Mouse (Mus musculus): Measurements from ENCODE around the gene Pygm.

The Pygm gene

DNA sequence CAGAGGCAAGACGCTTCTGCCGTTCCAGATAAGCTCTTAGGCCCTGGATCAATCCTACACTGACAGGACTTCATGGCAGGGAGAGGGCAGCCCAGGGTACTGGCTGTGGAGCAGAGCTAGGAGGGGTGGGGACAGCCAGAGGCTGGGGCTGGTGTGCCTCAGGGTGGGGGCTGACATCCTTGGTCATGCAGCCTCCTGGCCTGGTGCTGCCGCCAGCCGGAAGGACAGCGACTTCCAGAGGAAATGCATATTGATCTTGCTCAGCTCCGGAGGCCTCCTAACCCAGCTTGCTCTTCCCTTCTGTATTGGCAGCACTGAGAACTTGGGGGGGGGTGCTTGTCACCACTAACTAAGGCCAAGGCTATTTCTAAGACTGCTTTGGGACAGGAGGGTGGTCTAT, 31.3 kb downstream of the Pygm start:
- no peak for DNase-seq

GRCm38 (mm10) chr19:6416124-6416770, 32.0 kb downstream of the Pygm start:
- peak; percentile 67 for DNase-seq

DNA sequence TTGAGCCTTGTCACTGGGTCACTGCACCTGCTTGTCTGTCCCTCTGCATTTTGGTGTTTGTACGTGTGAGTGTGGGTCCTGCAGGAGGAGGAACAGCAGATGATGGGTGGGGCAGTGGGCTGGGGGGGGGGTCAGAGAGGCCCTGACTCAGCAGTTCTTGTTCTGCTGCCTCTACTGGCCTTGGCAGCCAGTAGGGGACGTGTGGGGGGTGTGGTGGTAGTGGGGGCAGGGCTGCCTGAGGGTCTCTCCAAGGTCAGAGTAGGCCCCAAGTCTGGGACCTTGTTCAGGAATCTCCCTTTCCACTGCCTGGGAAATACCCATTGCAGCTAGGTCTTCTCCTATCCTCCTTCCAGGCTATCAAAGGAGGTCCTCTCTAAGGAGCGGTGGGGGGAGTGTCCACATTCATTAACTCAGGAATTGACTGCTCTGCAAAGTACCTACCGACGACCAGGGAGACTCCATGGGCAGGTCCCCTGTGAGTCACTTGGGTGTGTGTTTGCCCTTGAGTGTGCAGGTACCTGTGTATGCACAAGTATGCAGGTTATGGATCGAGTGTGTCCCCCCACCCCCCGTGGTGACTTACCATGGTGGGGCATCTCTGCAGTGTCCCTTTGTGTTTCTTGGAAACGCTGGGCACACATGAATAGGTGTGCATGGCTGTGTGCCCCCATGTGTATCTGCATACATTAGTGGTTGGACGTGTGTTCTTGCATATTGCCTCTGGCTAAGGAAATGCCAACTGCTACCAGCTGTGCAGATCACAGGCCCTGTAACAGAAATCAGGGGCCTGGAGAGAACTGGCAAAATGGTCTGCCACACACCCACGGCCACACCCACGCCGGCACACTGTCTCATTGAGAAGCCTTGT, 32.9 kb downstream of the Pygm start:
- DNase-seq = no peak

DNA sequence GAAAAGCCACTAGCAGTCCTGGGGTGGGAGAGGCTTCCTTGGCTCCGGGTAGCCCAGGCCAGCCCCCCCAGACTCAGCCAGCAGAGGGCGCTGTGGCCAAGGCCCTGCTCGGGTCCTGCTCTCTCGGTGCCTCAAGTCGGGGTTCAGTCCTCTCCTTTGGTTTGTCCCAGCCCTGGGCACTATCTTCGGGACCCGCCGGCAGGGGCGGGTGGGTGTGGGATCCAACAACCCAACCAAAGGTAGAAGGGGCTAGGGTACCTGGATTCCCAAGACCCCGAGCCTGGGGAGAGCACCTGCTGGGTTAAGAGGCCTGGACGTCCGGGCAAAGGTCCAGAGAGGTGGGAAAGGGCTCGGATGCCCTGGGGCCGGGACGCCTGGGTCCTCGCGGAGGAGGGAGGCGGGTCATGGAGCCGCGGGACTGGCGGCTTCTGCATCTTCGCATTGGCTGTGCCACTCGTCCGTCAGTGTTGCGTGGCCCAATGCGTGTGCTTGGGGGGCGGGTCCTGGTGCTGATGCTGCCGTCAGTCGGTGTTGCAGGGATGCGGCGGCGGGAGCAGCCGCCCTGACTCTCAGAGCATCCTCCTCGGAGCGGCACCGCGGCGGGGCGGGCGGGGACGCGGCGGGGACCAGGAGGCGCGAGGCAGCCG, 34.2 kb downstream of the Pygm start, which contains the start of gene Nrxn2:
TSS of gene Nrxn2 (plus strand) at position 499 of the 647 bp plus-strand sequence.
- DNase-seq = peak; percentile 96

GRCm38 (mm10) chr19:6418984-6419692, 34.9 kb downstream of the Pygm start:
- DNase-seq = peak; percentile 66

DNA sequence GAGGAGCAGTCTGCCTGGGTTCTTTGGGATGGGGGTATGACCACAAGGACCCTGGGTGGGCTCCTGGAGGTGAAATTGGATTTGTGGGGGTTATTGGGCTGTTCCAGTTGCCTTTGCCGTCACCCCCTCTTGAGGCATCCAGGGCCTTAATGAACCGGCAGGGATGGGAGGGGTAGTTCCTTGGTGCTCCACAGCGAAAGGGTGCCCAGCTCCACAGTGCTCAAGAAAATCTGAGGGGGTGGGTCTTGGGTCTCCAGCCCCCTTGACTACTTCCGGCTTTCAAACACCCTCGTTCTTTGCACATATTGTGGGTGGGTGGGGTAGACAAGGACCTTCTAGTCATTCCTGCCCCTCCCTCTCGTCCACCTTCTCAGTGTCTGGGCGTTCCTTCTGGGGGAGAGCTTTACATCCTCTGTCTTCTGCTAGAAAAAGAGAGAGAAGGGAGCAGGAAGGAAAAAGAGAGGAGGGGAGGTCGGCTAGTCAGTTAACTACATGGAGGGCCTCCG, 35.7 kb downstream of the Pygm start:
- no peak for DNase-seq

DNA sequence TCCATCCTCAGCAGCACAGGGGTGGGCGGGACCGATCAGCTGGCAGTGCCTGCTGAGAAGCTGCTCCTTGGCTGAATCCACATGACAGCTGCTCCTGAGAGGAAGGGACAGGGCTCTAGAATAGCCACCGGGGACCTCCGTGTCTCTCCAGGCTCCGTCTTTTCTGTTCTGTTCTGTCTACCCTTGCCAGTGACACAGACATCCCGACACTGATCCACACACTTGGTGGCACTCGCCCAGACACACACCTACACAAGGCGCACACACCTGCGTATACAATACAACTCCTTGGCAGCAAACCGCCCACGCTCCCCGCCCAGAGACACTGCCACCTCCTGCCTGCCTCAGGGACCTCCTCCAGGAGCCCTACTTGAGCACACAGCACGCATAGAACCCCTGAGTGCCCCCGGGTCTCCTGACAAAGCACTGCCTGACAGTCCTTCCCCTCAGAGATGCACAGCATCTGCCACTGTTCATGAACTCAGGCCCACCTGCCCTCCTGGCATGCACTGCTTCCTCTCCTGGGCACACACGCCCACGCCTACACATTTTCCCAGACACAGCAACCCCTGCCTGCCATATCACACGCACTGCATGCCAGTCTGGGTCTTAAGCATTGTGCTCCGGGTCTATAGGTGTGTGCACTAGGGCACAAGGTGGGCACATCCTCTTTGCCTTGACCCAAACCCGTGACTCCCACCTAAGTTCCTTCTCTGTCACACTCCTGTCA, 36.4 kb downstream of the Pygm start:
- no peak for DNase-seq

- no peak for DNase-seq
Observed at GRCm38 (mm10) chr19:6421211-6421590, 37.0 kb downstream of the Pygm start.

DNA sequence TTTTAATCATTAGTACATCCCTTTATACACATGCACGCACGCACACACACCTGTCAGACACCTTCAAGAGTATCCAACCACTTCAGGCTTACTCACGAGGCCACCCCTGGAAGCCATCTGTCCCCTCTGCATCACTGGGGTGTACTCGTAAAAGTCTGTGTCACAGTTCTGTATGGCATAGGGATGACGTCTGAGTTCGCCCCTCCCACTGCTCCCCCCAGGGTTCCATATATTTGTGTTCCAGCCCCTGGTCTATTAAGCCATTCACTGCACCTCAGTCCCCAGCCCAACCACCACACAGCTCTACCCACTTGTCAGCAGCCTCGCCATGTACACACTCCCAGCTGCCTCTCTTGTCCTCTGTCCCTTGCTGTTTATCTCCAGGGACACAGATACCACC, 37.8 kb downstream of the Pygm start:
- no peak for DNase-seq

- DNase-seq = no peak
Observed at GRCm38 (mm10) chr19:6423241-6423640, 39.0 kb downstream of the Pygm start.

GRCm38 (mm10) chr19:6424137-6424881, 40.1 kb downstream of the Pygm start:
- no peak for DNase-seq

- no peak for DNase-seq
Observed at GRCm38 (mm10) chr19:6425595-6425994, 41.4 kb downstream of the Pygm start.

- DNase-seq = no peak
Observed at GRCm38 (mm10) chr19:6426703-6427500, 42.7 kb downstream of the Pygm start.

GRCm38 (mm10) chr19:6427653-6428434, 43.6 kb downstream of the Pygm start:
- peak; percentile 56 for DNase-seq

DNA sequence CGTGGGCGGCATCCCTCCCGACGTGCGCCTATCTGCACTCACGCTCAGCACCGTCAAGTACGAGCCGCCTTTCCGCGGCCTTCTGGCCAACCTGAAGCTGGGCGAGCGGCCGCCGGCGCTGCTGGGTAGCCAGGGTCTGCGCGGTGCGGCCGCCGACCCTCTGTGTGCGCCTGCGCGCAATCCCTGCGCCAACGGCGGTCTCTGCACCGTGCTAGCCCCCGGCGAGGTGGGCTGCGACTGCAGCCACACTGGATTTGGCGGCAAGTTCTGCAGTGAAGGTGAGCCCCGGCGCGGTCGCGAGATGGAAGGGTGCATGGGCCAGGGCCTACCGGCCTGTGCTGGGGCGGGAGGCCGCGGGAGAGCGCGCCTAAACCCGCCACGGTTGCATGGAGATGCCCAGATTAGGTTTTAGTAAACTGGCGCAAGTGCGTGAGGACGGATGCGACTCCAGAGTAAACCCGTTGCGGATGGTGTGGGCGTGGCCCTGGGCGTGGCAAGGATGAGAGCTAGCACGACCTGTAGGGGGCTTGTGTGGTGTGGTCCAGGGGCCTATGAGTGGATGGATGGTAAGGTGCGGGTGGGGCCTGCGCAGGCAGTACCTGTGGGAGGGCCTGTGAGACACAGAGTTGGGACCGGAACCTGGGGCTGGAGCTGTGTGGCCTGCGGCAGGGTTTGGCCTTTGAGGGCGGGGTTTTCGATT, 44.5 kb downstream of the Pygm start:
- DNase-seq = no peak

DNA sequence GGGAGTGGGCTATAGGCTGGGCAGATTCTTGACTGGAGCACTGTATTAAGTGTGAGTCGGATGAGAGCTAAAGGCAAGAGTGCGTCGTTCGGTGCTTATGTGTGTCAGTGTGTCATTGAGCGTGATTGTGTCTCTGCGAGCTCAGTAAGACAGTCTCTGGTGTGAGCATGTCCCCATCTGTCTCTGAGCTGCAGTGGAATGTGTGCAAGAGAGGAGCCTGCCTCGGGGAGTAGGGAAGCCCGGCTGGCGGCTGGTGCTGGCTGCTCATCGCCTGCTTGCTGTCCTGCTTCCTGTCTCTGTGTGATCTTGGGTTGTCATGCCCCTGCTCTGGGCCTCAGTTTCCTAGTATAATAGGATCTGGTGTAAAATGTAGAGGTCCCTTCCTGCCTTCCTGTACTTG, 58.8 kb downstream of the Pygm start:
- no peak for DNase-seq

- DNase-seq = peak; percentile 57
Observed at GRCm38 (mm10) chr19:6445761-6446423, 61.7 kb downstream of the Pygm start.

- peak; percentile 61 for DNase-seq
Observed at GRCm38 (mm10) chr19:6446736-6447437, 62.7 kb downstream of the Pygm start.

Data from right cerebral cortex, postnatal 4 days (tissue).